Mouse (Mus musculus): ENCODE measurements around the gene Nme1.
"Not testable (repeated sequence)": the region's sequence is repeated elsewhere in the genome, so short reads cannot be mapped to it uniquely, and the experiment has no call there.

Gene Nme1

GRCm38 (mm10) chr11:93963013-93963412 lies 5.3 kb downstream of the Nme1 start:
- peak; percentile 40 to 55 for DNase-seq

- no peak for DNase-seq
Measured at GRCm38 (mm10) chr11:93961482-93961881, 6.8 kb downstream of the Nme1 start.

GRCm38 (mm10) chr11:93957746-93958145 lies 10.6 kb downstream of the Nme1 start:
- DNase-seq = no peak

- DNase-seq = no peak
Measured at GRCm38 (mm10) chr11:93957031-93957555, 11.2 kb downstream of the Nme1 start.

GRCm38 (mm10) chr11:93956159-93956558 lies 12.2 kb downstream of the Nme1 start, which contains the start of gene Nme2:
Gene Nme2, minus strand, starts transcription at chr11:93956259.
- no peak for DNase-seq

GRCm38 (mm10) chr11:93955256-93956150 lies 12.8 kb downstream of the Nme1 start:
- peak; percentile 96 to 97 for DNase-seq

GRCm38 (mm10) chr11:93954738-93955255 lies 13.5 kb downstream of the Nme1 start:
- DNase-seq = no peak

- no peak for DNase-seq
Measured at GRCm38 (mm10) chr11:93952376-93952775, 15.9 kb downstream of the Nme1 start.

- no peak for DNase-seq
Measured at GRCm38 (mm10) chr11:93950045-93950444, 18.3 kb downstream of the Nme1 start.

- no peak for DNase-seq
Measured at GRCm38 (mm10) chr11:93948887-93949567, 19.3 kb downstream of the Nme1 start.

- DNase-seq = no peak
Measured at GRCm38 (mm10) chr11:93944986-93945385, 23.3 kb downstream of the Nme1 start.

GRCm38 (mm10) chr11:93940906-93941305 lies 27.4 kb downstream of the Nme1 start:
- DNase-seq = no peak

- DNase-seq = no peak
Measured at GRCm38 (mm10) chr11:93929106-93929505, 39.2 kb downstream of the Nme1 start.

GRCm38 (mm10) chr11:93915019-93915418 lies 53.3 kb downstream of the Nme1 start:
- not testable (repeated sequence) for DNase-seq

GRCm38 (mm10) chr11:93911603-93912002 lies 56.7 kb downstream of the Nme1 start:
- DNase-seq = no peak

- DNase-seq = no peak
Measured at GRCm38 (mm10) chr11:93908829-93909228, 59.5 kb downstream of the Nme1 start.

GRCm38 (mm10) chr11:93907839-93908238 lies 60.5 kb downstream of the Nme1 start:
- DNase-seq = no peak

All from lung, adult 18-20 months (tissue).